Mouse (Mus musculus): Measurements from ENCODE around the gene Pde10a.

Gene Pde10a

GRCm38 (mm10) chr17:8841897-8842540 is 316.8 kb downstream of the Pde10a start:
- no peak for DNase-seq (ENCODE audit: low spot score)

DNA sequence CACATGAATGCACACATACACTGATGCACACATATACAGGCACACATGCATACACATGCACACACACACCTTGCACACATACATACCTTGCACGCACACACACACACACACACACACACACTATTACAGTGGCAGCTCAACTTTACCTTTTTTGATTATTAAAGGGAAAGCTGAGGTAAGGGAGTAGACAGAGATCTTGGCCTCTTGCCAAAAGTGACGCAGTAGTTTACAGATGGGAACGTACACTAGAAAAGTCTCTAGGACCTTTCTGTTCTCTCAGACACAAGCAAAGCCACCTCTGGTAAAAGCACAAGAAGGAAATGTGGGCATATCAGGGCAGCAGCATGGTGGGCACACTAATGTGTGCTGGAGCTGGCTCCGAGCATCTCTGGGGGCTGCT is 317.5 kb downstream of the Pde10a start:
- no peak for DNase-seq (ENCODE audit: low spot score)

GRCm38 (mm10) chr17:8843941-8844340 is 318.8 kb downstream of the Pde10a start:
- no peak for DNase-seq (ENCODE audit: low spot score)

DNA sequence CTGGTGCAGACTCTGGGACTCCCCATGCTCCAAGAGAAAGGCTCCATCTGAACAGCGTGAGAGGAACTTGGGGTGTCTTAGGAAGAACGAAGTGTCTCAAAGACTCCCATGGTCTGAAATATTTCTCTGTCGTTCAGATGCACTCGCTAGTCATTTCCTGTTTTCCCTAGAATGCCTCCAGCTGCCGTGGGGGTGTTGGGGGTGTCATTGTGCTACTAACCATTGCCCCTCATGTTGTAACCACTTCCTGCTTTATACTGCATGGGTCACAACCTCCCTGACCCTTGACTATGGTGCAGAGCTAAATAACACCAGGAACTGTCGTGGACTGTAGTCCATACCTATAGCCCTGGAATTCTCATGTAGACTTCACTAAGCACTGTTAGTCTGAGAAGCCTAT is 321.3 kb downstream of the Pde10a start:
- no peak for DNase-seq (ENCODE audit: low spot score)

DNA sequence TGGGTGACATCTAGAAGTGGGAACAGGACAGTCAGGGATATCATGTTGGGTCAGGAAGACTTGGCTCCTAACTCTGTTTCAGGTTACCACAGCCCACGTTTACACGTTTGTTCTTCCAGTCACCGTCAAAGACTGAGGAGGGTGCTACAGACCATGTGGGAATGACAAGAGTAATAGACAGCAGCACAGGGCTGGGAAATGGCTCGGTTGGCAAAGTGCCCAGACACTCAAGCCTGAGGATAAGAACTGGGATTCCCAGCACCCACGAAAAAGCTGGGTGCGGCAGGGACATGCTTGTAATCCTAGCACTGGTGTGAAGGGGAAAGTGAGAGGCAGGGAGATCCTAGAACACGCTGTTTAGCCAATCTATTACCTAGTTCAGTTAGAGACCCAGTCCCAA is 322.4 kb downstream of the Pde10a start:
- DNase-seq (ENCODE audit: low spot score): no peak

DNA sequence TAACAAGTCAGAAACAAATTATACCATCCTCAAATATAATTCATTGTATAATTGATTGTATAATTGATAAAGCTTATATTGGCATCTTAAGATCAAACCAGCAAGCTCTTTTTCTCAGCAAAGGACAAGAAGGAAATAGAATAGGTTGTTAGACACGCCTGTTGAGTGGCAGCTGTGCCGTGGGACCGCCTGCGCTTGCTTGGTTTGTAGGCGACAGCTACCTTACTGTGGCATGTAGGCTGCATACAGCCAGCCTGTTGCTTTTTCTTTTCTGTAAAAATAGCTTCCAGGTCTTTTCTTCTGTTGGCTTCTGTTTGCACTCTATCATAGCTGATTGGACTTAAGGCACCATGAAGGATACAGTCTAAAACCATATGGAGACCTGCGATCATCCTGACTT is 326.7 kb downstream of the Pde10a start:
- DNase-seq (ENCODE audit: low spot score): no peak

GRCm38 (mm10) chr17:8856430-8857371 is 331.5 kb downstream of the Pde10a start:
- peak; percentile 54 for DNase-seq (ENCODE audit: low spot score)

DNA sequence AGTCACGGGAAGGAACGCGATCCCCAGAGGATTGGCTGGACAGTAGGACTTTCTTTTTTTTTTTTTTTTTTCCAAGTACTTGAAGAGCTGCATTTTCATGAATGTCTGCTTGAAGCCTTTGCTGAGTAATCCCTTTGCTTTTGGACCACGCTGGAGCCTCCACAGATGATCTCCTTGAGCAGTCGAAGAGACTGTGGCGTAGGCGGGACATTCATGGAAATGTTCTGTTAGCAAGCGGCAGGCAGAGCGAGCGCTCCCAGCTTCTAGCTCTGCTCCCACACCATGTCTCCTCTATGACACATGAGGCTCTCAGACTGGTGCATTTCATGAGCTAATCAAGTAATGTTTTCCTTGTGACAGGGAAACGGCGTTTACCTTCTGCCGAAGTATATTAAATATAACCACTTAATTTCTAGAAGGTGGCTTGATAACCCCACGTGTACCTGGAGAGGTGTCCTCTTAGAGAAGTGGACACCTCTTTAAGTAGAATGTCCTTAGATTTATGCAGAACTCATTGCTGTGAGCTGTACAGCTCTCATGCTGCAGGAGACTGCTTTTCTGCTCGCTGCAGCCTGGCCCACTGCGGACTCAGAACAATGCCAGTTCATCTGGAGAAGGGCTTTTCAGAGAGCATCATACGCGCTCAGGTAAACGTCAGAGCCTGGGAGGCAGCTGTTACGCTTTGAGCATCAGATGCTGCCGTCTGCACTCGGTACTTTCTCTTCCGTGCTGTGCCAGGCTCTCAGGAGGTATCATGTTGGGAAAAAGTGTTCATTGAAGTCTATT is 333.7 kb downstream of the Pde10a start:
- DNase-seq (ENCODE audit: low spot score): no peak

- no peak for DNase-seq (ENCODE audit: low spot score)
Observed at GRCm38 (mm10) chr17:8859489-8859888, 334.3 kb downstream of the Pde10a start.

GRCm38 (mm10) chr17:8864638-8865497 is 339.7 kb downstream of the Pde10a start:
- DNase-seq (ENCODE audit: low spot score): no peak

GRCm38 (mm10) chr17:8867331-8868237 is 342.4 kb downstream of the Pde10a start:
- DNase-seq (ENCODE audit: low spot score): no peak

DNA sequence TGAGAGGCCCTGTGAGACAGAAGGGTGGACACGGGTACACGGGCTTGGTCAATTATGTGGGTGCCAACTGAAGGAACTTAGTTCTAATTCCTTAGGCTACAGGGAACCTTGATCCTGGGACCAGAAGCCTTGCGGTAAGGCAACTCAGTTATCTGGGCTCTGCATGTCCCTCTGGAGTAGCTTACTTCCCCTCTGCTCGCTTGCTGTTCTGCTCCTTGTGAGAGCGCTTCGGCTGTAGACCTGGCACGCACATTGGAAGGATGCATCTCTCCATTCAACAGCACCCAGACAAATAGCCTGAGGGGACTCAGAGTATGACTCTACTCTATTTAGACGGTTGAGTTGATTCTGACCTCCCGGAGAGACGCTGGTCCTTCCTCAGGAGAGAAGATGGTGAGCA is 344.1 kb downstream of the Pde10a start:
- DNase-seq (ENCODE audit: low spot score): no peak

GRCm38 (mm10) chr17:8870848-8871247 is 345.7 kb downstream of the Pde10a start:
- no peak for DNase-seq (ENCODE audit: low spot score)

DNA sequence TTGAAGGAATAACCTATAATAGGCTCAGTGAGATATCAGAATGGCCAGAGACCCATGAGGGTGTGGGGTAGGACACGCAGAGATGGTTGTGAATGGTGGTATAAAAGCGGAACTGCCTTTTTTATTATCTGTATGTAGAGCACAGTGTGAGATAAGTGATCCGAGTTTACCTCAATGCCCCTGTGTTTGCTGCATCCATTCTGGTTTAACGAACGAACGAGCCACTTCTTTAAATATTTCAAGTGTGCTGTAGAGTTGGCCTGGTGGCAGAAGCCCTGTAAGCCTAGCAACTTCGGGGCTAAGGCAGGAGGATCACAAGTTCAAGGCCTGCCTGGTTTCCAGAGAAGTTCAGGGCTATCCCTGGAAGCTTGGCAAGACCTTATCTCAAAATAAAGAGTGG is 346.2 kb downstream of the Pde10a start:
- no peak for DNase-seq (ENCODE audit: low spot score)

DNA sequence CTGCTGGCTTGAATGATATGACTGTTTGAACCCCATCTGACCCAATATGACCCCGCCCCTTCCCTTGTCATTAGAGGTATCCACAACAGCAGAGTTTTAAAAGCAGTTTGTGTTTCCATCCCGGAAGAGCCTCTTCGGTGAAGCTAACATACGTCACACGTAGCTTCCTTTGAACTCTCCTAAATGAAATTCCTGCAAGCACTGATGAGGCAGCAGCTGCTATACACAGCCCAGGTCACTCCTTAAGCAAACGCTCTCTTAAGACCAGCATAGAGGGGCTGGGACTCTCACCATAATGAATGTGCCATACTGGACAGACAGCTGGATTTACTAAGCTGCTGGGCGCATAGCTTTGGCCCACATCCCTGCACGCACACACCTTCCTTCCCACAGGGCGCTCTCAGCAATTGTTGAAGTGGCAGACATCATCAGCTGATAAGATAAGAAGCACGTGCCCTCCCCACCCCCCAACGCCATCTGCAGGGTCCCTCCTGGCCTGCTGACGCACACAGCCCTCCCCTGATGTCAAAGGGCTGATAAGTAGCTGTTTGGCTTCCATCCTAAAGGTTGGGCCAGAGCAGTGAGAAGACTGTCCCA is 346.9 kb downstream of the Pde10a start:
- peak; percentile 39 for DNase-seq (ENCODE audit: low spot score)

- no peak for DNase-seq (ENCODE audit: low spot score)
Observed at GRCm38 (mm10) chr17:8872611-8873010, 347.4 kb downstream of the Pde10a start.

GRCm38 (mm10) chr17:8878056-8878455 is 352.9 kb downstream of the Pde10a start:
- peak; percentile 63 for DNase-seq (ENCODE audit: low spot score)

- DNase-seq (ENCODE audit: low spot score): no peak
Observed at GRCm38 (mm10) chr17:8881711-8882110, 356.5 kb downstream of the Pde10a start.

GRCm38 (mm10) chr17:8884691-8885090 is 359.5 kb downstream of the Pde10a start:
- DNase-seq (ENCODE audit: low spot score): no peak

- no peak for DNase-seq (ENCODE audit: low spot score)
Observed at GRCm38 (mm10) chr17:8885830-8886229, 360.7 kb downstream of the Pde10a start.
